Mouse (Mus musculus) stomach, embryonic 14.5 days (tissue): Measurements from ENCODE around the gene Thra. TPM values are rescaled to one million over a fixed set of nuclear protein-coding genes. Genes with fewer than 3 reads are reported as not detected.

Experiments
- ATAC-seq: fragments of 200-750 bp; cut with Nextera tagmentation; 2 replicates; pipeline ENCODE4 v1.8.0; 2017; ENCODE audit warnings: low read depth, moderate TSS enrichment; ENCODE audit not compliant: insufficient number of reproducible peaks, insufficient read depth, low FRiP score
- H3K27ac ChIP-seq: fragments of 300-500 bp; sonication (generic); 2 replicates; pipeline ENCODE4 v1.5.1; 2014; ENCODE audit warnings: mild to moderate bottlenecking, low read length, moderate library complexity, mixed read lengths
- H3K27me3 ChIP-seq: fragments of 300-500 bp; sonication (generic); 2 replicates; pipeline ENCODE4 v1.6.1; 2014; ENCODE audit warnings: low read length, control low read depth, mixed read lengths; ENCODE audit not compliant: control insufficient read depth, insufficient read depth
- H3K36me3 ChIP-seq: fragments of 300-500 bp; sonication (generic); 2 replicates; pipeline ENCODE4 v1.6.1; 2014; ENCODE audit warnings: mild to moderate bottlenecking, control low read depth, low read length, moderate library complexity, mixed read lengths; ENCODE audit not compliant: control insufficient read depth, insufficient read depth
- H3K4me1 ChIP-seq: fragments of 300-500 bp; sonication (generic); 2 replicates; pipeline ENCODE4 v1.6.1; 2014; ENCODE audit warnings: low read length, control low read depth, mixed read lengths; ENCODE audit not compliant: control insufficient read depth, insufficient read depth
- H3K4me2 ChIP-seq: fragments of 300-500 bp; sonication (generic); replicated peaks from 2 replicates; pipeline ENCODE4 v1.6.1; 2014; ENCODE audit warnings: low read depth, low read length, control low read depth
- H3K4me3 ChIP-seq: fragments of 300-500 bp; sonication (generic); 2 replicates; pipeline ENCODE4 v1.5.1; 2014; ENCODE audit warnings: low read depth, low read length, control low read depth
- H3K9ac ChIP-seq: fragments of 300-500 bp; sonication (generic); replicated peaks from 2 replicates; pipeline ENCODE4 v1.6.1; 2014; ENCODE audit warnings: low read depth, mild to moderate bottlenecking, control low read depth, low read length, moderate library complexity, mixed read lengths
- H3K9me3 ChIP-seq: fragments of 300-500 bp; sonication (generic); 2 replicates; pipeline ENCODE4 v1.6.1; 2016; ENCODE audit warnings: low read depth, low read length, control low read depth; ENCODE audit not compliant: control insufficient read depth
- WGBS: fragments of 180-500 bp; shearing (Covaris S2); extraction: QIAGEN DNeasy Blood & Tissue Kit; methylation state at CpG from one replicate; pipeline ENCODE4 v1.1.7; 2014; 5-methylcytosine and 5-hydroxymethylcytosine counted together
- polyA plus RNA-seq: library from polyadenylated mRNA; unstranded; fragments of >200 nt; fragmentation: Nextera tagmentation; extraction: Ambion mirVana; gene quantifications from 2 replicates; pipeline ENCODE4 v1.2.1, GENCODE M21; 2014

Gene Thra
- polyA plus RNA-seq, 1 experiment from 2014 or later, result 62.9 TPM

DNA sequence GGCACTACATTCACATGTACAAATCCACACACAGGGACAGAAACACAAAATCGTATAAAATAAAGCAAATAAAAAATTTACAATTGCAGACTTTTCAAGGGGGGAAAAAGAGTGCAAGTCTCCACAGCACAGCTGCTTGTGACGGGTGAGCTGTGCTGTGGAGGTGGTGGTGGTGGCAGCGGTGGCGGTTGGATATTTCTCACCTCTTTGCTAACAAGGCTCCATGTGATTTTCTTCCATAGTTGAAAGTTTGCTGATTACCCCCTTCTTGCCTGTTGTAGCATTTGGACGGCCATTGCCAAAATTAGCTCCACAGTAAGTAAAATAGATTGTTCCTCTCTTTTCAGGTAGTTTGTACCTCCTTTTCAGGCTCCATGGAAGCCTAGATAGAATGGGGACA is 64.2 kb downstream of the Thra start, which contains the start of gene Casc3:
Casc3 (plus strand) TSS at position 301 of the 400 bp plus-strand sequence.
- 92% methylated on average over 5 of the region's 5 CpGs for WGBS
- H3K27me3 ChIP-seq, result no peaks in the 10 kb centered on the region
- H3K9me3 ChIP-seq, result no peaks in the 10 kb centered on the region
- no peak within 1 kb of the TSS for H3K4me3 ChIP-seq
- ATAC-seq, result no peak
- peaks cover 81% of the 10 kb centered on the region for H3K36me3 ChIP-seq
- no peak within 1 kb of the TSS for H3K4me2 ChIP-seq
- no peaks in the 10 kb centered on the region for H3K4me1 ChIP-seq
- no peak within 1 kb of the TSS for H3K27ac ChIP-seq
- no peak within 1 kb of the TSS for H3K9ac ChIP-seq

DNA sequence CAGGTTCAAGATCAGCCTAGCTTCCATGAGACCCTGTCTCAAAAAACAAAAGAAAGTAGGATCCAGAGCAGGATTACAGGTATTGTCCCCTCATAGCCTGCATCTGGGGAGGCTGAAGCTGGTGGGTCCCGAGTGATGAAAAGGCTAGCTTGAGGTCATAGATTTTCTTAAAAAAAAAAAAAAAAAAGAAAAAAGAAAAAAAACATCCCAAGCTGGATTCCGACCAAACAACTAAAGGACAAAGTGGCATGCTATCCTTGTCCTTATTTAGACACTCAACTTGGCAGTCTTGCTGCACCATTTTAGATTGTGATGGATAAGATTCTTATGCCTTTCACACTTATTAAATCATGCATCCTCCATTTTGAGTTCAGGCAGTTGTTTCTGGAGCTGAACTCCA is 68.0 kb downstream of the Thra start:
- Histone ChIP-seq H3K27me3 (no peaks in the 10 kb centered on the region), H3K4me2 (peak overlapping the region; percentile 46; the same call in 1 of the 2 replicates), H3K9me3 (no peaks in the 10 kb centered on the region), H3K27ac (peak overlapping the region; percentile 99; the same call in 1 of the 2 replicates), H3K9ac (no peak overlapping the region), H3K36me3 (peaks cover 63% of the 10 kb centered on the region), H3K4me3 (no peak overlapping the region), H3K4me1 (peaks cover 11% of the 10 kb centered on the region; the same call in 1 of the 2 replicates)
- WGBS, result 66% methylated on average over 2 of the region's 2 CpGs
- no peak for ATAC-seq

DNA sequence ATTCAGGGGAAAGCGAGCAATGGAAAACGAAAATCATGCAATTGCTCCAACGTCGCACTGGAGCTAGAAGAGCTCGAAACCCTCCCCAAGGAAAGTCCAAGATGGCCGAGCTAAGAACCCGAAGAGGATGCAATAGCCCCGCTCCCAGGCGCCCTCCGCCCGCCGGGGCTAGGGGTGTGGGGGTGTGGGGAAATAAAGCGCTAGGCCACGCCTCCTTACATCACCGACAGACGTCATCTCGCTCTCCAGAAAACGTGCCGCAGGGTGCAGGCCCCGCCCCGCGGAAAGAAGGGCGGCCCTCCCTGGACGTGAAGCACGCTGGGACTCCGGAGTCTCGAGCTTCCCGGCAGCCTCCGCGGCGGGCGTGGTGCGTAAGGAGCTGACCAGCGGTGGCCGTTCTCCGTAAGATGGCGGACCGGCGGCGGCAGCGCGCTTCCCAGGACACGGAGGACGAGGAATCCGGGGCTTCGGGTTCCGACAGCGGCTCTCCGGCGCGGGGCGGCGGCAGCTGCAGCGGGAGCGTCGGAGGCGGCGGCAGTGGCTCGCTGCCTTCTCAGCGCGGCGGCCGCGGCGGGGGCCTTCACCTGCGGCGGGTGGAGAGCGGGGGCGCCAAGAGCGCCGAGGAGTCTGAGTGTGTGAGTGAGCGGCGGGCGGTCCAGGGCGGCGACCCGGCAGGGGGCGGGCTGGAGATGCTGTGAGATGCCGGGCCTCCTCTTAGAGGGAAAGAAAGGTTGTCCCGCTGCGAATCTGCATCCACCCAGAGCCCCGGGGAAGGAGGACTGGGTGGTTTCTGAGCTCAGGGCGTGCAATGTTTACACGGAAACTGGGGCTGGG is 69.2 kb downstream of the Thra start:
- Histone ChIP-seq H3K9ac (peak overlapping the region; percentile 89), H3K4me1 (peaks cover 11% of the 10 kb centered on the region; the same call in 1 of the 2 replicates), H3K4me2 (peak overlapping the region; percentile 88), H3K9me3 (no peaks in the 10 kb centered on the region), H3K36me3 (peaks cover 61% of the 10 kb centered on the region), H3K27ac (peak overlapping the region; percentile 99), H3K27me3 (no peaks in the 10 kb centered on the region), H3K4me3 (peak overlapping the region; percentile 80)
- ATAC-seq, result peak; percentile 99
- WGBS, result 0% methylated on average over 80 of the region's 84 CpGs

DNA sequence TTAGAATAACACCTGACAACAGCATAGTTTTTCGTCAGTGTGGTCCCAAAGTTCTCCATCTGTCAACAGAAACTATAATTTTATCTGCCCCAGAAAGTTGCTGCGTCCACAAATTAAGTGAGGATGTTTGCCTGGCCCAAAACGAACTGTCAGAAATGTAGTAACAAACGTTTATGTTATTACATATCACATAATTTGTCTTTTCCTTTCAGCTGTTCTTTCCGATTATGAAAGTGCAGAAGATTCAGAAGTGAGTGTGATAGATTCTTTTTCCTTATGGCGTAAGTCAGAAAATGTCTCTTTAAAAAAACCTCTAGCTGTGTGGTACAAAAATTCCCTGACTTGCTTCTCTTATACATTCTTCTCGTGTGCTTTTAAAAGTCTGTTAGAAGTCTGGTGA is 70.2 kb downstream of the Thra start:
- Histone ChIP-seq H3K9ac (peak overlapping the region; percentile 89; the same call in 1 of the 2 replicates), H3K4me3 (peak overlapping the region; percentile 80), H3K4me2 (peak overlapping the region; percentile 88), H3K9me3 (no peaks in the 10 kb centered on the region), H3K27ac (0 out of 2 replicates have a peak overlapping the region, but pooled peaks have one; percentile 99), H3K36me3 (peaks cover 56% of the 10 kb centered on the region), H3K4me1 (peaks cover 11% of the 10 kb centered on the region; the same call in 1 of the 2 replicates), H3K27me3 (no peaks in the 10 kb centered on the region)
- ATAC-seq, result no peak
- WGBS, result 52% methylated on average over 7 of the region's 7 CpGs

DNA sequence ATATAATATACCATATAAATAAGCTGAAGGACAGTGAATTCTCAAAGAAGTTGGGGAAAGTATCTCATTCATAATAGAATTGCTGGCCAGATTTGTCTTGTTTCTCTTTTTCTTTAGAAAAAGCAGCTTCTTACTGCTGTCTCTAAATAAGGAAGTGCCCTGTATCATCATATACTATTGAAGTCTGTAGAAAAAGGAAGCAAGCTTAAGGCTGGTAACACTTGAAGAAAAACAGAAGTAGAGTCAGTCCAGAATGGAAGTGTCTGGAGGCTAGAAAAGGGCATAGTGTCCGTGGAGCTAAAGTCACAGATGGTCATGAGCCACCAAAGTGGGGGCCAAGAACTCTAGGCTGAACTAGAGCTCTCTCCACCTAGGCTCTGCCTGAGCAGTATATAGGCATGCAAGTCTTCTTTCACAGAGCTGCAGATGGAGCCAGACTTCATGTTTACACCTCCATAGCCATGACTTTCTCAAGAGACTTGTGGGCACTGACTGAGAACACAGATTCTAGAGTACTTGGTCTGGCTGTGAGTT is 76.3 kb downstream of the Thra start:
- Histone ChIP-seq H3K27me3 (no peaks in the 10 kb centered on the region), H3K4me3 (no peak overlapping the region), H3K9ac (no peak overlapping the region), H3K27ac (no peak overlapping the region), H3K9me3 (no peaks in the 10 kb centered on the region), H3K4me2 (no peak overlapping the region), H3K4me1 (no peaks in the 10 kb centered on the region), H3K36me3 (peaks cover 73% of the 10 kb centered on the region)
- 92% methylated on average over 1 of the region's 1 CpGs for WGBS
- no peak for ATAC-seq

Other genes starting within 250 kb of the Thra start
- gene Ikzf3, start 194.6 kb upstream of the Thra start, polyA plus RNA-seq, result 0.23 and 0.41 TPM in 2 replicates
- gene Zpbp2, start 189.5 kb upstream of the Thra start, polyA plus RNA-seq, result 0.46 TPM in 1 of 2 replicates, not detected in the other
- 9.2 and 9.6 TPM in 2 replicates for gene Ormdl3, start 153.3 kb upstream of the Thra start, polyA plus RNA-seq
- not detected in 2 replicates for gene Lrrc3c, start 142.3 kb upstream of the Thra start, polyA plus RNA-seq
- 0.59 and 0.94 TPM in 2 replicates for gene Gm12355, start 115.0 kb upstream of the Thra start, polyA plus RNA-seq
- not detected in 2 replicates for gene Gsdma3, start 114.3 kb upstream of the Thra start, polyA plus RNA-seq
- not detected in 2 replicates for gene Gsdma2, start 93.9 kb upstream of the Thra start, polyA plus RNA-seq
- gene Gsdma, start 76.3 kb upstream of the Thra start, polyA plus RNA-seq, result 0.12 TPM in 1 of 2 replicates, not detected in the other
- 126 TPM in 2 replicates for gene Psmd3, start 58.1 kb upstream of the Thra start, polyA plus RNA-seq
- not detected in 2 replicates for gene Csf3, start 39.4 kb upstream of the Thra start, polyA plus RNA-seq
- 39.9 and 41.0 TPM in 2 replicates for gene Med24, start 11.2 kb upstream of the Thra start, polyA plus RNA-seq
- gene Nr1d1, start 34.7 kb downstream of the Thra start, polyA plus RNA-seq, result 1.7 and 2.3 TPM in 2 replicates
- 21.6 and 22.3 TPM in 2 replicates for gene Msl1, start 54.9 kb downstream of the Thra start, polyA plus RNA-seq
- 33.7 and 35.1 TPM in 2 replicates for gene Casc3, start 64.3 kb downstream of the Thra start, polyA plus RNA-seq
- gene Rapgefl1, start 96.1 kb downstream of the Thra start, polyA plus RNA-seq, result 5.6 and 7.7 TPM in 2 replicates
- 6.8 and 7.1 TPM in 2 replicates for gene Wipf2, start 123.0 kb downstream of the Thra start, polyA plus RNA-seq
- gene Cdc6, start 167.2 kb downstream of the Thra start, polyA plus RNA-seq, result 31.4 and 32.6 TPM in 2 replicates
- gene Rara, start 187.2 kb downstream of the Thra start, polyA plus RNA-seq, result 54.0 and 56.8 TPM in 2 replicates
- not detected in 2 replicates for gene Gjd3, start 242.4 kb downstream of the Thra start, polyA plus RNA-seq